Mouse (Mus musculus) heart, postnatal 36 days (tissue): Measurements from ENCODE around the gene Galnt6. TPM values are rescaled to one million over a fixed set of nuclear protein-coding genes. Genes with fewer than 3 reads are reported as not detected.

Source experiments
- DNase-seq, 2 experiments: peaks; one replicate each; pipeline ENCODE4 v3.0.0; 2021 to 2022
- intact Hi-C: fragments of 180-260 bp; cut with DNase I; formaldehyde crosslinking; loops from one replicate; pipeline ENCODE4 v1.15.1; 2025
- total RNA-seq, 2 experiments: library from RNA; stranded (reverse); gene quantifications; 2 replicates each; pipeline ENCODE4 v1.2.3; 2021

Gene Galnt6
- total RNA-seq, 2 experiments from 2014 or later = 0.72 to 0.98 TPM

GRCm38 (mm10) chr15:100755498-100755859, 26.3 kb upstream of the Galnt6 start:
- intact Hi-C loops = loop anchor here (5.0 to 10.0 kb wide), 2 partner anchors 287 to 359 kb away; partner anchors contain the start of gene Ankrd33

GRCm38 (mm10) chr15:100754805-100755497, 25.8 kb upstream of the Galnt6 start:
- DNase-seq = no peak
- intact Hi-C loops = loop anchor here (5.0 to 10.0 kb wide), 2 partner anchors 287 to 360 kb away; partner anchors contain the start of gene Ankrd33

More at GRCm38 (mm10) chr15:100755498-100755859, 26.3 kb upstream of the Galnt6 start:
- no peak for DNase-seq

- intact Hi-C loops = loop anchor here (10.0 kb wide), 1 partner anchor 361 kb away; the partner anchor contains the start of gene Ankrd33
- no peak for DNase-seq
Observed at GRCm38 (mm10) chr15:100754041-100754440, 24.9 kb upstream of the Galnt6 start.

GRCm38 (mm10) chr15:100753045-100753444, 23.9 kb upstream of the Galnt6 start:
- intact Hi-C loops = loop anchor here (10.0 kb wide), 1 partner anchor 362 kb away; the partner anchor contains the start of gene Ankrd33
- DNase-seq = no peak

- intact Hi-C loops = loop anchor here (10.0 kb wide), 1 partner anchor 362 kb away; the partner anchor contains the start of gene Ankrd33
- DNase-seq = no peak
Observed at GRCm38 (mm10) chr15:100752439-100752838, 23.3 kb upstream of the Galnt6 start.

GRCm38 (mm10) chr15:100749751-100750538, 20.8 kb upstream of the Galnt6 start:
- DNase-seq = no peak
- intact Hi-C loops = loop anchor here (10.0 kb wide), 1 partner anchor 365 kb away; the partner anchor contains the start of gene Ankrd33

- intact Hi-C loops = no loop called here
- DNase-seq = no peak
Observed at GRCm38 (mm10) chr15:100748584-100748983, 19.4 kb upstream of the Galnt6 start.

- intact Hi-C loops = no loop called here
- DNase-seq = peak in 1 of 2 experiments; percentile 36
Observed at GRCm38 (mm10) chr15:100747121-100747963, 18.2 kb upstream of the Galnt6 start.

GRCm38 (mm10) chr15:100746478-100747120, 17.4 kb upstream of the Galnt6 start:
- intact Hi-C loops = no loop called here
- DNase-seq = no peak

- intact Hi-C loops = no loop called here
- no peak for DNase-seq
Observed at GRCm38 (mm10) chr15:100743238-100743637, 14.1 kb upstream of the Galnt6 start.

- intact Hi-C loops = no loop called here
- no peak for DNase-seq
Observed at GRCm38 (mm10) chr15:100739442-100739841, 10.3 kb upstream of the Galnt6 start.

GRCm38 (mm10) chr15:100738351-100738781, 9.2 kb upstream of the Galnt6 start:
- DNase-seq = no peak
- intact Hi-C loops = no loop called here

- DNase-seq = no peak
- intact Hi-C loops = no loop called here
Observed at GRCm38 (mm10) chr15:100737667-100738066, 8.5 kb upstream of the Galnt6 start.

GRCm38 (mm10) chr15:100735953-100736300, 6.8 kb upstream of the Galnt6 start:
- intact Hi-C loops = no loop called here
- no peak for DNase-seq

- no peak for DNase-seq
Observed at GRCm38 (mm10) chr15:100735095-100735952, 6.1 kb upstream of the Galnt6 start.

GRCm38 (mm10) chr15:100732580-100732979, 3.4 kb upstream of the Galnt6 start:
- intact Hi-C loops = no loop called here

More at GRCm38 (mm10) chr15:100735095-100735952, 6.1 kb upstream of the Galnt6 start:
- intact Hi-C loops = no loop called here

GRCm38 (mm10) chr15:100731081-100731480, 1.9 kb upstream of the Galnt6 start:
- DNase-seq = no peak
- intact Hi-C loops = no loop called here

More at GRCm38 (mm10) chr15:100732580-100732979, 3.4 kb upstream of the Galnt6 start:
- no peak for DNase-seq

- DNase-seq = no peak
- intact Hi-C loops = no loop called here
Observed at GRCm38 (mm10) chr15:100728586-100728985, 590 bp downstream of the Galnt6 start.

GRCm38 (mm10) chr15:100727834-100728233, 1.3 kb downstream of the Galnt6 start:
- no peak for DNase-seq
- intact Hi-C loops = no loop called here
